Mouse (Mus musculus) cerebellum, adult 8-10 months (tissue): Measurements from ENCODE around the gene Gm8906.
"Not testable (repeated sequence)": the region's sequence is repeated elsewhere in the genome, so short reads cannot be mapped to it uniquely, and the experiment has no call there.

Source experiments
- DNase-seq: peaks from one replicate; pipeline ENCODE4 v3.0.0; 2022

The Gm8906 gene

DNA sequence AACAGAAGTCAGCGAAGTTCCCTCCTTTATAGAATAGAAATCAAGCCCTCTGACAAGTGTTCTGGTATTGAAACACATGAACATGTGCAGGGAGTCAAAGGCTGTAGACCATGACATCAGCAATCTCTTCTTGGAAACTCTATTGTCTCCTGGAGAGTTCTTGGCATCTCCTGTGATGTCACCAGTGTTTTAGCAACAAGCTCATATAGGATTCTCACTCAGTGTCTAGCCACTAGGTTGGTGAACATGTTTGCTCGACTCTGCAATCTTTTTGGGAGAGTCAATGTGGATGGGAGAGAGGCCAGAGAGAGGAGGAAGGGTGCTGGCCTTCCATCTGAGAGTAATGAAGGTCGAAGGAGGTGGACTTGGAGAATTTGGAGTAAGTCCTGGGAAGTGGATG is at the start of gene Gm8906:
Gene Gm8906 (plus strand): TSS at position 301 of the 400 bp plus-strand sequence.
- DNase-seq, result not testable (repeated sequence)
